Mouse (Mus musculus) cortical plate, adult 2 months (tissue): ENCODE results near the gene Srp68.

Source experiments
- CTCF ChIP-seq: fragments of 200-500 bp; IDR thresholded peaks from 2 replicates; pipeline ENCODE4 v1.5.1; 2011; ENCODE audit warnings: mild to moderate bottlenecking, control low read depth, low read length; ENCODE audit not compliant: insufficient read depth; ENCODE audit errors: extremely low read depth
- POLR2A ChIP-seq: fragments of 200-500 bp; IDR thresholded peaks from 2 replicates; pipeline ENCODE4 v1.6.1; 2011; ENCODE audit warnings: mild to moderate bottlenecking, low read length, control low read depth; ENCODE audit not compliant: insufficient read depth; ENCODE audit errors: extremely low read depth

DNA sequence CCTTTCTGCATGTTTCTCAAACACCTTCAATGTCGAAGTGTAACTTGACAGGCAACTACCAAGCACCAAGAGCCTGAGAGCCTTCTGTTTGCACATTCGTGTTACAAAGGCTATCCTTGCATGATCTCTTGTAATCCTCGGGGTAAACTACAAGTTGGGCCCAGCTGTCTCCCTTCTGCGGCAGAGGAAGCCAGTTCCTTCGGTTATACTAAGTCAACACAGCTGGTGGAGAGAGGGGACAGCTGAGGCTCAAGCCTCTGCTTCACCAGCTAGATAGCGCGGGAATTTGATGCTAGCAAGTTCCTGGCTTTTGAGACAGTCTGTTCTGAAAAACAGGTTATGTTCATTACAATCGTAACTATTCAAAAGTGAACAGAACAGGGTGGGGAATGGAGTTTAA is 38.3 kb upstream of the Srp68 start:
- no peak for TF ChIP-seq CTCF
- no peak for TF ChIP-seq POLR2A
